Mouse (Mus musculus): ENCODE measurements at regions not wholly inside any gene's neighbourhood (a gene's known extent, or its start where the extent isn't known, plus 50 kb on each side); places are given as distances from the start of the nearest gene placed in this dataset.

DNA sequence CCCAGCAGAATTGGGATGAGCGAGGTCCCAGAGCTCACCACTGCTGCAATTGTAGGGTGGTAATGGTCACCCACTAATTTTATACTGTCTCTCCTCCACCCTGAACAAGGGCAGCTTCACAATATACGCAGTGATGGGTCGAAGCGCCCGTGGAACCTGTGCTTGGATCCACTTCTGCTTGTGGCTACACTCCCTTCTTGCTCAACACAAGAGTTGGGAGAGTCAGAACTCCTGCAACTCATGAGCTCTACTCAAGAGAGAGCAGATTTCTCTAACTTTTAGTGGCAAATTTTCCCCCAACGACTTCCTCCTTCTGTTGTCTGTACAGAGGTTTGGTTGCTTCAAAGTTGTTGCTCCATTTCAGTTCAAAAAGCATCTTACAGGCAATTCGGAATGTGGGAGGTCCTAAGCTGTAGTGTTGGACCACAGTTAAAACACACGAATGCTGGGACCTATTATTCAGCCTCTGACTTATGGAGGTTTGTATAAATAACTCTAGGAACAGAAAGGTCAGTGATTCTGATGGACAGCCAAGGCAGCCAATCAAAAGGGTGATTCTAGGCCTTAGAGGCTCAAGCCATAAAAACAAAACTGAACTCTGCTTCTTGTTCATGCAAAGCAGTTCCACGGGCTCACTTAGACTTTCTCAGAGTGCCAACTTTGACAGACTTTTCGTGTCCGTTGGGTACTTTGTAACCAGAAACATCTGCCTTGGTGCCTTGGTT lies 227.8 kb upstream of the Meis1 start:
- DNase-seq (ENCODE audit: low spot score): no peak

DNA sequence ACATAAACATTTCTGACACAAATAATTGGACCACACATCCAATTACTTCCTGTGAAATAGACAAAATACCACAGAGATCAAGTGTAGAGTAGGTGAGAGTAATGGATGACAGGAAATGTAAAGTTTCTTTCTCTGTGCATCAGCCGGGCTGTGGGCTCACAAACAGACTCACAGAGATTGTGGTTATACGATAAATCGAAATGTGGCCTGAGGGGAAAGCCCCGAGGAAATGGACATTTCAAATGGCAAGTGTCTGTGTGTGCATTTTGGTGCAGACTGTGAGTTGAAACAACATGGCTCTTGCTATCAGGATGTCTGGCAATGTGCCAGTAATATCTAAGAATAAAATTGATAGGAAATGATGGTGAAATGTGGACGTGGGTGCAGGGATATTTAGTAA lies 234.8 kb upstream of the Meis1 start:
- DNase-seq (ENCODE audit: low spot score): no peak

DNA sequence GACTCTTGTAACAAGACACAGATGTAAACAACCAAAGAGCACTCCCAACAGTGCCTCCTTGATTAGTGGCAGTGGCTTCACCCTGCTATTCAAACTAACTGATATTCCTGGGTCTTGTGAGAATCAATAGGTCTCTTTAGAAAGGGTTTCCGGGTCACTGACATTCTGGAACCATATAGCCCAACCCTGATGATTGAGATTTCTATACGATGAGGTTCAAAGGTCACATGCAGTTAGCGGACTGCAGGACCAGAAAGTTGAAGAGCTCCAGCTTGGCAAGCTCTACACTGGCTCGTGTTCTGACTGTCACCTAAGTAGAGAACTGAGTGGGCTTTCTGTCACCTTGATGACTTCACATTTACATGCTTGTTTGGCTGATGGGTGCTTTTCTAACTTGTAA lies 235.4 kb upstream of the Meis1 start:
- no peak for DNase-seq (ENCODE audit: low spot score)

DNA sequence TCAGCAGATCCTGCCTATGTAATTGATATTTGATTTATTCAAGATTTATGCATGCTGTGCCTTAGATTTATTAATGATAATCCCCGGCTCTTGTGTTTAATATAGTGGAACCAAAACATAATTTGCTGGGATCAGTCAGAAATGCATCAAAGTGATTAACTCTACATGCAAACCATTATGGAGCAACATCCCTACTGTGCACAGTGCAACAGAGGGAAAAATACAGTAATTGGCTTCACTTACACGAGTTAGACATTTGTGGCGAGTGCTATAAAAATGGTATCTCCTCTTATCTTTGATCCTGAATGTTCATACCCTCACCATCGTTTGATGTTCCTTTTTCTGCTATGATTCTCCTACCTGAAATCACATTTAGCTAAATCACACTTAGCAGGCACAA lies 238.8 kb upstream of the Meis1 start:
- DNase-seq (ENCODE audit: low spot score): no peak

DNA sequence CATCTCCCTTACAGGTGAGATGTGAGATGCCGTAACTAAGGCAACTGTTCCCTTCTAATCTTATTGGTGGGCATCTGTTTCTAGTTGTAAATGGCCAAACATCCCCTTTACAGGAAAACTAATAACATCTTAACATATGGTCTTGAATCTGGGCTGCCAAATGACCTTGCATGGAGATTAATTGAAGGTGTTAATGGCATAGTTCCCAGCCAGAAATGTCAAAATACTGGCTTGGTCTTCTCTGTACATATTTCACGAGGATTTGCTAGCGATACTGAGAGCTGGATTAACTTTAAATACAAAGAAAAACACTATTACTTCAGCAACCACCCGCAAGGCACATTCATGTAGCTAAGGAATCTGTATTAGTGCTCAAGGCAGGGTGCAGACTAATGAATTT lies 244.0 kb upstream of the Meis1 start:
- no peak for DNase-seq (ENCODE audit: low spot score)

DNA sequence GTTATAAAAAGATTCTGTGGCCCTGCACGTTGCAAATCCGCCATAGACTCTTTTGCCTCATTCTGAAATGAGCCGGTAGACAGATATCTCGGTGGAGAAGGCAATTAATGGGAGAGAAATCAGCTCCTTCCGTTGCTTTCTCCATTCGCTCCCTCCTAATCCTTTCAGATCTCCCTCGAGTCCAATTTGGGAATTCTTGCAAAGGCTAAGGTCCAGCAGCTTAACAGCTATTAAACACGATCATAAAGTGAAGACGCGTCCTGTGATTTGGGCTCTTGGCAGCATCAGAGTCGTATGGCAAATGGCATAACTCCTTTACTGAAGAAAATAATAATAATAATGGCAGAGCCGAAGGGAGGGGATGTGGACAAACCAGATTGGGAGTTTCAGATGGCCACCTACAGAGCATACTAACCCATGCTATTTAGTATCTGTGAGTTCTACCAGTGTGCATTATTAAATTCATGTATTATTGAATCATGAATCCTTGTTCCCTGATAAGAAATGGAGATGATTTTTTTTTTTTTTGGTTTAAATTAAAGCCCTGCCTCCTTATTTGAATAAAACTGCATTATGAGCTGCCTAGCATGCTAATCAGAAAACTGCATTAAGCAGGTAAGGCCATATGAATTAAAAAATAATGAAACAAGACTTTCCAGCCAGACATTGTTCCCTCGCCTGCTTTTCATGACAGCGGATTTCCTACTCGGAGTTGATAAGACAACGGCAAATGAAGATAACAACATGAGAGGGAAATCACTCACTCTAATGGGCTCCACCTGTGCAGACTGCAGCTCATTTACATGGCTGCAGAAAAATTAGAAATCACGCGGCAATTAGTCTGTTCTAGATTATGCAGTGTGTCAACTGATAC lies 246.2 kb upstream of the Meis1 start:
- no peak for DNase-seq (ENCODE audit: low spot score)

DNA sequence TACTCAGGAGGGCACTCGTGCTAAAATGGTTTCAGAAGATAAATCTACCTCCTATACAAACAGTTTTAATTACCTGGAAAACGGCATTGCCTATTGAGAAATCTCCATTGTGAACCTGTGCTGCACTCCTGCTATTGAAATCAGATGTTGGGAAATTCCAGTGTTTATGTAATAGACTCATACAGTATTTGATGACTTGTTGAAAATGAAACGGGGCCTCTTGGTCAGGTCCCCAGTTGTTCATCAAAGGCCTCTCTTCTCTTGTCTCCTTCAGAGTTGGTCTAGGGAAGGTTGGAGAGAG lies 246.8 kb upstream of the Meis1 start:
- no peak for DNase-seq (ENCODE audit: low spot score)

DNA sequence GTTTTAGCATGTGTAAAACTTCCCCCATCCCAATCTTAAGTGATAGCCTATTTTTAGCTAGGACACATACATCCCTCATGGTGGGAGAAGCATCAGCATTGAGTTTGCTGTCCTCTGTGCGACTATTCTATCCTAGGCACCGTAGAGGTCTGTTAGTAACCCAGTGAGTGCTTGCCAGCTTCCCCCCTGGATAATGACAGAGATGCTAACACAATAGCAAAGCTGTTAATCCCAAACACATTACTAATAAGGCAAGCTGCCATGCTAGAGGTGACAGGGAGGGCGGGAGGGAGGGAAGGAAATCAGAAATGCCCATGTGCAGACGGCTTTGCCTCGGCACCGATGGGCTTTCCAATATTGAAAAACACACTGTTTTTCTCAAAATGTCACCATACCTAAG lies 272.2 kb upstream of the Meis1 start:
- no peak for DNase-seq (ENCODE audit: low spot score)

DNA sequence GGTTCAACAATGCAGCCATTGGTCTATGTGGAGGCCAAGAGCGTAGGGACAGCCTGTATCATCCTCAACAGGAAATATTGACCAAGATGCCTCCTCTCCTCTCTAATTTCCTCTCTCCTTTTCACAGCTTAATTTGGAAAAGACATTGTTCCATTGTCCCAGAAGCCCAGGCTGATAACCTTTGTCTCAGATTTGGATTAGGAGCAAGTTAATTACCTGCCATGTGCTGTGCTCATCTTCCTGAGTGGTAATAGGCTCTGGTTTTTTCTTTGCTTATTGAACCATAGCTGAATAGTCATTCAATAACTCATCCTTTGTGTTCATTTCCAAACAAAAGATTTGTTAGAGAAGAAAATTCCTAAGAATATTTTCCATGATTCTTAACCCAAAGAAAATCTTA lies 280.6 kb upstream of the Meis1 start:
- no peak for DNase-seq (ENCODE audit: low spot score)

DNA sequence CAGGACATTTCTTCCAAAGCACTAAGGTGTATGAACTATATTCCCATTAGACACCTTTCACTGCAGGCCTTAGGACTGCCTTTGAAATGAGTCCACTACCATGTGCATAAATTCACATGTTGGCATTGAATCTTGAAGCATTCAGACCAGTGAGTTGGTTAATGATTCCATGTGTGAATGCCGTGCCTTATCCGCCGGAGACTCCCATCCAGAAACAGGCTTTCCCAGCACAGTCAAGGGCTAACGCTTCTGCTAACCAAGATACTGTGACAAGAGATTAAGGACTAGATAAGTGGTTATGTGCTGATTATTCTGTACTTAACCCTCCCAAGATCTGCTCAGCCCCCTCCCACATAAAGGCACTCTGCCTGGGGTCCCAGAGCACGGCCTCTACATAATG lies 287.9 kb upstream of the Meis1 start:
- DNase-seq (ENCODE audit: low spot score): no peak

DNA sequence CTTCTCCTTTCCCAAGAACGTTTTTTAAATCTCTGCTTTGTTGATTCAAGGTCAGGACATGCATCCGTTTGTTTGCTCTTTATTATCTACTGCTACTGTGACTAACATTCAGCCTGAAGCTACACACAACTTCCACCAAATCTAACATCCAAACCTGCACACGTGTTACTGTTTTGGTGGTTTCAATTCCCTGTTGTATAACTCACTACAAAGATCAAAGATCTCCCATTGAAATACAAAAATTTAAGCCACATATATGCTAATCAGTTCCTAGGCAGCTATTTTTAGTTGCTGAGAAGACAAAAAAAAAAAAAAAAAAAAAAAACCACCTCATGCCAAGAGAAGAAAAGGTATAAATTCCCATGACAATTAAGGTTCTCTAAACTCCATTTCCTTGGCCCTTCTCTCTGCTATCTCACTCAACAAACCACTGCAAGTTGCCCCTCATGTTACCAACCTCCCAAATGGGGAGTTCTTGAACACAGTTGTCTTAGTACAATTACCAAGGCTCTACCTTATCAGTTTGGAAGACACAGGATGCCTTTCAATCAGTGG lies 312.0 kb upstream of the Meis1 start:
- no peak for DNase-seq (ENCODE audit: low spot score)

DNA sequence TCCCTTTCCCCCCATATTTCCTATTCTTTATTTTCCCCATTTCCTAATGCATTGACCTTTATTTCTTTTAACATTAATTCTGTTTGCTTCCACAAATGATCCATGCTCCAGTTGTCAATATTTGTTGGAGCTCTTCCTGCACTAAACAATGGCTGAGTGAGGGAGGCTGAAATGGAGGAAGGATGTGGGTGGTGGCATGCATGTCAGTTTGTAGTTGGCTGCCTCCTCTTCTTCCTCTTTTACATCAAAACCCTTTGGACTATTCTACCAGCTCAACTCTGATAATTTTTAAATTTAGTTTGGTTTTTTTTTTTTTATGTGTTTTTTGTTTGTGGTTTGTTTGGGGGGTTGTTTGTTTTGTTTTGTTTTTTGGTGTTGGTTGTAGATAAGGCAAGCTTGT lies 313.5 kb upstream of the Meis1 start:
- DNase-seq (ENCODE audit: low spot score): no peak

DNA sequence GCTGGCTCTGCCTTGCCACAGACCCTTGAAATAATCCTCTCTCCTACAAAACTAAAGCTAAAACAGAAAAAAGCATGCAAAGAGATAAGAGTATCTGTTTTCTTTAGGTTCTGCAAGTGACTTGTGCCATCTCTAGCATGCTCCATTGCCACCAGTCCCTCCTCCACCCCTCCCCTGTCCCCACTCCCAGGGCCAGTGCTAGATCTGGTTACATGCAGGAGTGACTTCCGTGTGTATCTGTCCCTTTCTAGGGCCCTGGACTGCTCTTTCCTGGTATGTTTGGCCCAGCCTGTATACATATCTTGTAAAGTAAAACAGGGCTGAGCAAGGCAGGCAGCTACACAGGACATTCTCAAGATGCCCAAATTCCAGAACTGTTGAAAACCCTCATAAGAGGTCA lies 313.9 kb upstream of the Meis1 start:
- no peak for DNase-seq (ENCODE audit: low spot score)

DNA sequence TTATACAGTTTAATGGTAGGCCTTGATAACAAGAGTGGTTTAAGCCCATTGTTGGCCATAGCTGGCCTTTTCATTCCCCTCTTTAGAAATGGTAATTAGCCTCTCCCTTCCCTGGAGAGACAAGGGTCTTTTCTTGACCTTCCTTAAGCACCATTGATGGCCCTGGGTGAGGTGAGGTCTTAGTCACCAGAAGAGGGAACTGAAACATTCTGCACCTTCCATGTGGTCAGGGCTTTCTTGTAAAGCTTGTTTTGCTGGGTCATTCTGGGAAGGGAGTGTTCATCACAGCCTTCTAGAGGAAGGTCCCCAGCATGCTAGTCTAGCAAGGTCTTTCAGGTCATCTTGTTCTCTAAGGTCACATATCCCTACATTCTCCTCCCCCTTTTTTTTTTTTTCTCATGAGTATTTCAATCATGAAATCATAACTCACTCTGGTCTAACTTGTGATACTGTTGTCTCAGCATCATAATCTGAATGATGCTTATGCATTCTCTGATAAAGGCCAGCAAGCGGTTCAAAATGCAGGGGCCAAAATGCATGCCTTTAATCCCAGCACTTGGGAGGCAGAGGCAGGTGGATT lies 315.2 kb upstream of the Meis1 start:
- no peak for DNase-seq (ENCODE audit: low spot score)

DNA sequence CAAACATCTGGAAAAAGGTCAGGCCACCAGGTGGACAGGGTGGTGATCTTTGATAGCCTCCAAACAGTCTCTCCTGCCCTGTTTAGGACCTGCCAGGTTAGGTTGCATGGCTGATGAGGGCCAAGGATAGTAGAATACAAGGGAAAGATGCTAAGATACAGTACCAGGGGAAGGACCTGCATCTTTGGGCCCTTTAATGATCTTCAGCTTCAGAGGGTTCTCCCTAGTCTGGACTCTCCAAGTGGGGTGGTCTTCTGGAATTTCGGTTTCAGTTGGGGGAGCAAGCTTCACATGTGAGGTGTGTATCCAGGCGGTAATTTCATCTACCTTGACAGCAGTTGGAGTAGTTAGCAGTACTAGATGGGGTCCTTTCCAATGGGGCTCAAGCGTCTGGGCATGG lies 316.6 kb upstream of the Meis1 start:
- no peak for DNase-seq (ENCODE audit: low spot score)

DNA sequence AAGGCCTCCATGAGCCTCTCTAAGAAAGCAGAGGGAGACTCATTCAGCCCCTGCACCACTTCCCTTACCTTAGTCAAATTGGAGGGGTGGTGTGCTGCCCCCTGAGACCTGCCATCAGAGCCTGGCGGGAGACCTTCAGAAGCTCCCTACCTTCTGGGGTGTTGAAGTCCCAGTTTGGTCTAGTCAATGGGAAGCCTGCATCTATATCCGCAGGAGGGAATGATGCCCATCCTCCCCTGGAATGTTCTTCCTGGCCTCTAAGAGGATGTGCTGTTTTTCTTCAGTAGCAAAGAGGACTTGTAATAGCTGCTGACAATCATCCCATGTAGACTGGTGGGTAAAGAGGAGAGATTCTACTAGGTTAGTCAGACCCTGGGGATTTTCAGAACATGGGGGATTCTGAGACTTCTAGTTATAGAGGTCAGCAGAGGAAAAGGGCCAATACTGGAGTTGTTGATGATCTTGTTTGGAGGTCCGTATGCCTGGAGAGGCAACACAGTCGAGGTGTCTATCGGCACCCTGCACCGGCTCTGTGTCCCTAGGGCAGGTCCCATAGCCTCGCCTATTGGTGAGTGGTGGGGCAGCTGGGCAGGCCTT lies 321.0 kb upstream of the Meis1 start:
- DNase-seq (ENCODE audit: low spot score): no peak

DNA sequence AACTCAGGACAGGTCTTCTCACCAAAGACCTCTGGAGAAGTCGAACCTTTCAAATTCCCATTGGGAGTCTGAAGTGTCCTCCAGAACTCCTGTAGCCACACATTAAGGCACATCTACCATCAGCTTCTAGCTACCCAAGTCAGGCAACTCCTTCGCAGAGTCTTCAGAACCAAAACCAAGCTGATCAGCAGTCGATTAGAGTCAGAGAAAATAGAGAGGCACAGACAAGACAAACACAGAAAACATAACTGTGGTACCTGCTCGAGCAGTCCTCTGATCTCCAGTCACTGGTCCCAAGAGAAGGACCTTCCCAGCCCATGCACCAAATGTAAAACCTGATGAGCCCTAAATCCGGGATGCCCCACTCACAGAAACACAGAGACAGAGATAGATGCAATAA lies 322.1 kb upstream of the Meis1 start:
- no peak for DNase-seq (ENCODE audit: low spot score)

DNA sequence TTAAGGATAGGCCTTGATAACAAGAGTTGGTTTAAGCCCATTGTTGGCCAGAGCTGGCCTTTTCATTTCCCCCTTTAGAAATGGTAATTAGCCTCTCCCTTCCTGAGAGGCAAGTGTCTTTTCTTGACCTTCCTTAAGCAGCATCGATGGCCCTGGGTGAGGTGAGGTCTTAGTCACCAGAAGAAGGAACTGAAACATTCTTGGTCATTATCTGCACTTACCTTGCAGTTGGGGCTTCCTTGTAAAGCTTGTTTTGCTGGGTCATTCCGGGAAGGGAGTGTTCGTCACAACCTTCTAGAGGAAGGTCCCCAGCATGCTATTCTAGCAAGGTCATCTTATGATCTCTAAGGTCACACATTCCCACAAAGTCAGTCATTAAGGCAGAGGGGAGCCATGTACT lies 322.6 kb upstream of the Meis1 start:
- no peak for DNase-seq (ENCODE audit: low spot score)

DNA sequence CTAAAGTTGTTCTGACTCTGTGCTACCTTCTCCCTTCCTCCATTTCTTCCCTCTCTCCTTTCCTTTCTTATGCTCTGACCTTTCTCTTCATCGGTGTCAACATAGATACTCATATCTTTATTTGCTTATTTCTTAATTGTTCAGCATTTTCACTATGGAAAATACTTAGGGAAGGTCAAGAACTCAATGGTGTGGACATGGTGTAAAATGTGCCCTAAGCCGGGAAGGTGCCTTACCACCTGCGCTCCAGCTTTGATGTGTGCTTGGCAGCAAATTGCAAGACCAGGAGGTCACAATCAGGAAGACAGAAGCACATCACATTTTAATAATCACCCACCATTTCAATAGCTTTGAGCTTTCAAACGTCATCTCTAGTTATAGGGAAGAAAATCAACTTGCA lies 324.0 kb upstream of the Meis1 start:
- no peak for DNase-seq (ENCODE audit: low spot score)

DNA sequence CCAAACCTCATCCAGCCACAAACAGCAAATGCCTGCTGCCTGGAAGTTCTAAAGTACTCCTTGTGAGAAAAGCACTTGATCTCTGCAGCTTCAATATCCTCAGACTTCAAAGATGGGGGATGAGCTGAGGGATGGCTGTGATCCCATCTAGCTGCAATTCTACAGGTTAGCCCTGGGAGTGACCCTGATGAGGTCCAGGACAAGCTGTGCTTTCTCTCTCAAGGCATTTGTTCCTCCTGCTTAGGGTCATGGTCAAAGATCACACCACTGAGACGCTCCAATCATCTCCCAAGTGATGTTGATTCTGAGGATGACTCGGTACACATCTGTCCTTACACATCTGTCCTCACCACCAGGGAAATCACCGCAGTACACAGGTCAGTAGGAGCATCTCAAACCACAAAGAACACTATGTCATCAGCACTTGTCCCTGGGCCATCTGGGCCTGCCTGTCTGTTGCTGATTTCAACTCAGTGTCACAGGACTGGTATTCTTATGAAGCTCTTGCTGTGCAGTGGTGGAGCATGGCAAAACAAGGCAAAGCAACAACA lies 327.6 kb upstream of the Meis1 start:
- DNase-seq (ENCODE audit: low spot score): no peak

DNA sequence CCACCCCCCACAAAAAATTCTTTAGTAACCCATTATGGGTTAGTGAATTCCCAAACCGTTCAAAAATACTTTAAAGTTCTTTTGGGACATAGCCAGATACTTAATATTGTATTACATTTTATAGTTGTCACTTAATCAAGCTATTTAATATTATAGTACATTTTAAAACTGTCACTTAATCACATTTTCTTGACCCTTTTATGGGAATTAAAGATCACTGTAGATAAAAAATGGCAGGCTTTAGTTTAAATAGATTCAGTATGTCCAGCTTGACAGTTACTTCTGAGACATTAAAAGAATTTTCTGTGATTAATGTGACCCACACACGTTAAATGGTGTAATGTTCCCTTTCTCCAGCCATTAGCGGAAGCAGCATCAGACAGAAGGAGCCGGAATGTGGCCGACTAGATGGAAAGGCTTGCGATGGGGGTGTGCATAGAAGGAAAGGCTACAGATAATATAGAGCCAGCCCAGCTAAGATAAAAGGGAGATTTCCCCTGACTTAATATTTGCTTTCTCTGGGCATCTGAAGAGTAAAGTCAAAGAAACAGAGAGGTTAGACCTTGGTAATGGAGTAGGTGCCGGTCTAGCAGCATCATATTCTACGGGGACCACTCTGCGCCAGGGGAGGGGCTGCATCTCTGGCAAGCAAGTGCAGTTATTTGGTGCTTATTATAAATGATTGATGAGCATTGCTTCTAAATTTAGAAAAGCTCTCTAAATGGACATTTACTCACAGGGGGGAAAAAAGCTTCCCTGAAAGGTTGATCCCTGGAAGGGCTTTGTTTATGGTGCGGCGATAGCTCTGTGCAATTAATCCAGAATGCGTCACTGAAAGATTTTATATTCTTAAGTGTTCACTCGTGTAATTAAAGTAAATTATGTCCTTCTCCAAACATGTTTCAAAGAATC lies 331.8 kb upstream of the Meis1 start:
- DNase-seq (ENCODE audit: low spot score): no peak
